ENCODE assay signal across 9 mouse cellular contexts in the genomic region with DNA sequence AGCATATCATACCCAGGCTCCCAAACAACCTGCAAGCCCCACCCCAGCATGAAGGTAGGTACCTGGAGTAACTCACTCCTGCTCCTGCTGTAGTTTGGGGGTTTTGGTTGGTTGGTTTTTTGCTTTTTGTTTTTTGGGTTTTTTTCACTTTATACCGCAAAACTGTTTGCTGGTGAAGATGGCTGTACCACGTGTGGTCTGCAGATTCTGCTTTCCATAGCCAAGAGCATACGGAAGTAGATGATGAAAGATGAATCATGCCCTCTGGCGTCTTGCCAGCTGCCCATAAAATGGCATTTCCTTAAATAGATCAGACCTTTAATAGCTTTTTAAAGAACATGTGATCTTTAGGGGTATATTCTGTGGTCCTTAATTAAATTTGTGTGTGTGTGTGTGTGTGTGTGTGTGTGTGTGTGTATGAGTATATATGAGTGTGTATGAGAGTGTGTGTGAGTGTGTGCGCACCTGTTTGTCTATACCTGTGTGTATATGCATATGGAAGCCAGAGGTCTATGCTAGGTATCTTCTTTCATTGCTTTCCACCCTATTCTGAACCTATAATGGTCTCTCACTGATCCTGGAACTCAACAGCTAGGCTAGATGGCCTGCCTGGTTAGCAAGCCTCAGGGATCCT. TPM values are rescaled to one million over a fixed set of nuclear protein-coding genes. Genes with fewer than 3 reads are reported as not detected.
DNase-seq lines count a peak whose midpoint lies in the region; ATAC-seq lines count a peak whose summit lies in the region.
"Had no signal": no experiment of that assay in that cellular context is flagged by ENCODE, and none has a peak within 500 bp of the region (broad histone marks: within the 10 kb centered on the region; RNA-seq: fewer than 3 reads in every experiment).

No protein-coding gene starts in this region.

- no peaks in the 10 kb centered on the region for H3K36me3 ChIP-seq in midbrain, embryonic 16.5 days (ENCODE audit: control insufficient read depth, insufficient read depth, low read length)

- H3K9ac ChIP-seq in midbrain, embryonic 16.5 days (ENCODE audit: low read depth, low read length) = no peak overlapping the region

- no peaks in the 10 kb centered on the region for H3K4me1 ChIP-seq in midbrain, embryonic 16.5 days (ENCODE audit: control insufficient read depth, insufficient read depth, low read length)

- no peak overlapping the region for H3K27ac ChIP-seq in midbrain, embryonic 16.5 days (ENCODE audit: low read length)

- no peaks in the 10 kb centered on the region for H3K27me3 ChIP-seq in midbrain, embryonic 16.5 days (ENCODE audit: control insufficient read depth, insufficient read depth, low read depth, low read length)

- no peak overlapping the region for H3K4me2 ChIP-seq in midbrain, embryonic 16.5 days (ENCODE audit: low read length)

- DNase-seq in cerebellum, adult 11 months = peak; percentile 34
- peak; percentile 84 to 88 for DNase-seq in B cell, adult 2 months
- peak; percentile 59 to 60 for DNase-seq in cerebellum, adult 18-20 months
- peak; percentile 45 to 67 for DNase-seq in heart, postnatal 36 days
- peak; percentile 87 for DNase-seq in lung, postnatal 36 days
- DNase-seq in urinary bladder, postnatal 25 days (ENCODE audit: low spot score) = peak; percentile 79

- H3K9me3 ChIP-seq in midbrain, embryonic 16.5 days (replicated peaks; ENCODE audit: control insufficient read depth, low read length, poor library complexity, severe bottlenecking) = no peaks in the 10 kb centered on the region

- no peak for ATAC-seq in cerebellum, adult (ENCODE audit: insufficient number of reproducible peaks, low FRiP score, low TSS enrichment)
- no peak for ATAC-seq in midbrain, embryonic 16.5 days

- intact Hi-C loops in heart, postnatal 36 days (cut with DNase I) = no loop called here

- no peak overlapping the region for H3K4me3 ChIP-seq in midbrain, embryonic 16.5 days (ENCODE audit: low read depth, low read length)
- H3K4me3 ChIP-seq: erythroblast, embryonic 14.5 days had no signal

- 80% methylated on average over 5 of the region's 5 CpGs for WGBS in midbrain, embryonic 16.5 days

RNA-seq across cellular contexts. Expression of gene Adora2a, which starts 16.8 kb away (rescaled TPM):
- 10 to 100 TPM in 1 of 2 experiments, 1 to 10 TPM in 1; 9.2 to 16.7 TPM for total RNA-seq in heart, postnatal 36 days (2021)
- 3.7 and 3.8 TPM in 2 replicates for polyA plus RNA-seq in midbrain, embryonic 16.5 days (2015; fragmentation: Nextera tagmentation; extraction: Ambion mirVana)
- polyA plus RNA-seq: erythroblast, embryonic 14.5 days had no signal

Comparison
In these comparisons a context has a peak if more than half of its experiments do, and no peak if none do; other contexts are left out.
1. DNase-seq: peak in every context shown above with its lines; median percentile 87 in lung, postnatal 36 days; 86 in B cell, adult 2 months; 79 in urinary bladder, postnatal 25 days; 60 in cerebellum, adult 18-20 months; 56 in heart, postnatal 36 days; 34 in cerebellum, adult 11 months.